Mouse (Mus musculus) olfactory bulb, adult 2 months (tissue): ENCODE results near the gene Wdr62.

Source experiments
- CTCF ChIP-seq: fragments of 200-500 bp; IDR thresholded peaks from 2 replicates; pipeline ENCODE4 v1.5.1; 2012; ENCODE audit warnings: low read depth, mild to moderate bottlenecking, low read length, moderate library complexity; ENCODE audit not compliant: insufficient read depth
- POLR2A ChIP-seq: fragments of 200-500 bp; IDR thresholded peaks from 2 replicates; pipeline ENCODE4 v1.6.1; 2012; ENCODE audit warnings: mild to moderate bottlenecking, low read depth, low read length, moderate library complexity; ENCODE audit not compliant: insufficient read depth

- TF ChIP-seq POLR2A (no peak), CTCF (no peak)
Measured at GRCm38 (mm10) chr7:30326427-30326826, 46.2 kb upstream of the Wdr62 start.
